Mouse (Mus musculus): Measurements from ENCODE around the gene Spata17.

GRCm38 (mm10) chr1:187031796-187032195 lies 183.5 kb downstream of the Spata17 start:
- TF ChIP-seq GATA1 (IDR thresholded peaks at IDR 0.05; ENCODE audit: low read length) (no peak), TAL1 (IDR thresholded peaks at IDR 0.05; ENCODE audit: low read length) (no peak)
